Mouse (Mus musculus): ENCODE measurements at regions not wholly inside any gene's neighbourhood (a gene's known extent, or its start where the extent isn't known, plus 50 kb on each side); places are given as distances from the start of the nearest gene placed in this dataset.

- DNase-seq (ENCODE audit: low read depth, low spot score): no peak
Observed at GRCm38 (mm10) chr10:116726031-116726430, 144.7 kb upstream of the Cnot2 start.

DNA sequence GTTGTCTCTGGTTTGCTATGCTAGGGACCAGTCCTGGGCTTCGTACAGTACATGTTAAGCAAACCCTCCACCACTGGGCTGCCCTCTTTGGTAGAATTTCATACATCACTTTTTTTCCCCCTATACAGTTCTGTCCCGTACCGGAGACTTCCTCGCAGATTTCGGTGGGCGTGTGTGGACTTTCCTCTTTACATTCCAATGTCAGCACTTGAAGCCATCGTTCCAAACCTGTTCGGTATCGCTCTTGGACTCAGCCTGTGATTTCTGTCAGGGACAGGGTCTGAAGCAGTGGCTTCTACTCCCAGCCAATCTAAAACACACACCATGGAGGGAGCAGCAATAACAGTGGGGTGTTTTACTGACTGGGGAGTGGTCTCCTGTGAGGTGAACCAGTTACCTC, 140.7 kb upstream of the Cnot2 start:
- no peak for DNase-seq (ENCODE audit: low read depth, low spot score)

- no peak for DNase-seq (ENCODE audit: low read depth, low spot score)
Observed at GRCm38 (mm10) chr10:116719616-116720015, 138.3 kb upstream of the Cnot2 start.

GRCm38 (mm10) chr10:116717961-116718360, 136.7 kb upstream of the Cnot2 start:
- DNase-seq (ENCODE audit: low read depth, low spot score): no peak

DNA sequence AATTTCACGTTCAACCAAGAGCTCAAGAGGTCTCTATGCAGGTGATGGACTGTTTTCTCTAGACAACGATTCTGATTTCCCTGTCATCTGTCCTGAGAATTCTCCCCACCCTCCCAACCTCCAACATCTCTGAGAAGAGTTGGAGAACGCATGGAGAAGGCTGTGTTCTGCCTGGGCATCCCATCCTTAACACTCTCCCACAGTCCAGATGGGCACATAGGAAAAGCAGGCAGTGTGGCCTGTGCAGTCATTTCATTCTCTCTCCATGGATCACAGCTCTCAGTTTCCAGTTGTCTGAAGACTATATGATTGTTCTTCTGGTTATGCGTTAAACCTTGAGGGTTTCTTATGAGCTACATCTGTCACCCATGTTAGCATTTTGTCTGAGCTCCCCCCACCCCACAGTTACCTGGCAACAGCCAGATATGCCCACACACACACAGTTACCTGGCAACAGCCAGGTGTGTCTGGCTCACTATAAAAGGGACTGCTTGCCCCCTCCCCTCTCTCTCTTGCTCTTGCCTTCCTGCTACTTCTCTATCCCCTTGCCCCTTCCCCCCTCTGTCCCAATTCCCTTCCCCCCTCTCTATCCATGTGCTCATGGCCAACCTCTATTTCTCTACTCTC, 135.8 kb upstream of the Cnot2 start:
- DNase-seq (ENCODE audit: low read depth, low spot score): no peak

DNA sequence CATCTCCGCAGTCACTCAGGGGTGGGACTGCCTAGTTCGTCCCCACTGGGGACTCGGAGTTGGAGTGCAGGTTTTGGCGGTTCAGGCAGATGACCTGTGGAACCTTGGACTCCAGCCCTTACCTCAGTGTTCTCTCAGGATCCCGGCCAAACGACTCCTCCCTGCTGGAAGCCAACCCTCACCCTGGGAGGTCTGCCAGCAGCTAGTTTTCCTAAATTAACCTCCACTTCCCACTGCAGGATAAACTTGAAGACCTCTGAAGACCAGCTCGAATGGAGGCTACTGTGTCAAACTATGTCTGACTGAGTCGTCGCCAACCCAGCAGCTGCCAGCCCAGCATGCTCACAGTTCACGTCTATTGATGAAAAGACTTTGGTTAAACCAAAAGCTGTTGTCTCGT, 132.1 kb upstream of the Cnot2 start:
- DNase-seq (ENCODE audit: low read depth, low spot score): peak; percentile 57

DNA sequence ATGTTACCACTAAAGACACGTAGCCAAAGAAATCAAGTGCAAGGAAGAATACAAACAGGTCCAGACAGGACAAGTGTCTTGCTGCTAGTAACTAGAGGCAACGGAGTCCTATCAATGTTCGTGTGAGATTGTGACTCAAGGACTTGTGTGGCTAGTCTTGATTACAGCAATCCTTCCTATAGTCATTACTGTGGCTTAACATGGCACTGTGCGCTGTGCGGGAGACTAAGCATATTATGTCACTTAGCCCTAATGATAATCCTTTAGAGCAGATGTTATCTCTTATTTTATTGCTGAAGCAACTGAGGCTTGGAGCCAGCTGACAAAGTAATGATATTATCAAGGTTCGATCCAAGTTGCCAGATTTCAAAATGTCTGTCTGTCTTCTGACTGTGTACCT, 125.7 kb upstream of the Cnot2 start:
- no peak for DNase-seq (ENCODE audit: low read depth, low spot score)

- no peak for DNase-seq (ENCODE audit: low read depth, low spot score)
Observed at GRCm38 (mm10) chr10:116701281-116701680, 120.0 kb upstream of the Cnot2 start.

- no peak for DNase-seq (ENCODE audit: low read depth, low spot score)
Observed at GRCm38 (mm10) chr10:116699711-116700110, 118.4 kb upstream of the Cnot2 start.

GRCm38 (mm10) chr10:116697628-116698316, 116.5 kb upstream of the Cnot2 start:
- DNase-seq (ENCODE audit: low read depth, low spot score): no peak

DNA sequence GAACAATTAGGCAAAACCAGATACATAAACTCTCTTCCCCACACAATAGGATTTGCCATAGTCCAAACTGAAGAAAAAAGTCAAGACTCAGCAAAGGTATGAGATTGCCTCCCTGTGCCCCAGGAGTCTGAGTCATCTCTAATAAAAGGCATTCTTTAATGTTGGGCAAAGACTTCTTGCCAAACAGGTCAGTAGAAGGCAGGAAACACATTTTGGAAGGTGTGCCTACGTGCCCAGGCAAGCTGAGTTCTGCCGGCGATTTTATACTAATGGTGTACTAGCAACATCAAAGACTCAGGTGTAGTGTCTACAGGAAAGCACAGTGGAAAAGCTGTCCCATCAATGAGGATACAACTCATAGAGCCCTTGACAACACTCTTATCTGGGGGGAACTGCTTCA, 112.5 kb upstream of the Cnot2 start:
- no peak for DNase-seq (ENCODE audit: low read depth, low spot score)

DNA sequence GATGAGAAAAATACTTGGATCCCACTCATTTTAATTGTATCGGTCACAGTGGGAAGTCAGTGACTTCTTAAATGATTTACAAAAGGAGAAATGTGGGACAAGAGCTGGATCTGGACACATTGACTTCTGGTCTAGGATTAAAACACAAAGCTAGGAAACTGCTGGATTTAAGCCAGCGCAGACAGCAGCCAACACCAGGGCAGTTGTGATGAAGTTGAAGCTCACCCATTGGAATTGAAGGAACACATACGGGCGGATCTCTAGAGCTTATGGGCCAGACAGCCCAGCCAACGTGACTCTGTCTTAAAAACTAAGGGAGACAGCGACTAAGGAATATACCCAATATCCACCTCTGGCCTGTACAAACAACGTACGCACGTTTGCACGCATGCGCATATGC, 105.4 kb upstream of the Cnot2 start:
- no peak for DNase-seq (ENCODE audit: low read depth, low spot score)

- DNase-seq (ENCODE audit: low read depth, low spot score): no peak
Observed at GRCm38 (mm10) chr10:116683374-116683773, 102.1 kb upstream of the Cnot2 start.

- peak; percentile 1 for DNase-seq (ENCODE audit: low read depth, low spot score)
Observed at GRCm38 (mm10) chr10:116678950-116679735, 97.8 kb upstream of the Cnot2 start.

DNA sequence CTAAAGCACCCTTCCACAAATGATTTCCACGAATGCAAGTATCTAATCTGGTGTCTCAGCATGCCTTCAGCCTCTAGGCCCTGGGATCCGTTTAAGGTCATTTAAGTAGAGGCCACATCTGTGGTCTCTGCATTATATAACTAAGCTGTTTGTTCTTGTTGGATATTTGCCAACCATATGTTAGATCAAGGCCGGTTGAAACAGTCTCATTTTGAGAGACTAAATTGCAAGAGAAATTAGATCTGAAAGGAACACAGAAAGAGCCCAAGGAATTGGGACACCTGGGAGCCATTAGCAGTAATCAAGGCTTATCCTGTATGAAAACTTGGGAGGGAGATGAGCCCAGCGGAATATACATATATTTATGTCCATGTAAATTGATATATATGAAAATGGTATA, 96.6 kb upstream of the Cnot2 start:
- DNase-seq (ENCODE audit: low read depth, low spot score): no peak

DNA sequence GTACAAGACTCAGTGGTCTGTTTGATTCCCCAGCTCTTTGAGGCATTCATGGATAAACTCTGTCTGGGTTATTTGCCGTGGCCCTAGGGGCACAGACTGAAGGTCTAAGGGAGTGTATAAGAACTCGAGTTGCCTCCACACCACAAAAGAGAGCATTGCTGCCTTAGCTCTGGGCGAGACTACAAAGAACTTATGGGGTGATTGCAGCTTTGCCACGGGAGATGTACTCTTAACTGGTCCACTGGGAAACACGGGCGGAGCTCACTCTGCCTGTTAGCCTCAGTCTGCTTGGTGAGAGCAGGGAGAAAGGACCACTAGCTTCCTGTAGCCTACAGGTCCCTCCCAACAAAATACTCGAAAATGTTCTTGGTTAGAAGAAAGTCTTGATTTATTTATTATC, 93.9 kb upstream of the Cnot2 start:
- no peak for DNase-seq (ENCODE audit: low read depth, low spot score)

DNA sequence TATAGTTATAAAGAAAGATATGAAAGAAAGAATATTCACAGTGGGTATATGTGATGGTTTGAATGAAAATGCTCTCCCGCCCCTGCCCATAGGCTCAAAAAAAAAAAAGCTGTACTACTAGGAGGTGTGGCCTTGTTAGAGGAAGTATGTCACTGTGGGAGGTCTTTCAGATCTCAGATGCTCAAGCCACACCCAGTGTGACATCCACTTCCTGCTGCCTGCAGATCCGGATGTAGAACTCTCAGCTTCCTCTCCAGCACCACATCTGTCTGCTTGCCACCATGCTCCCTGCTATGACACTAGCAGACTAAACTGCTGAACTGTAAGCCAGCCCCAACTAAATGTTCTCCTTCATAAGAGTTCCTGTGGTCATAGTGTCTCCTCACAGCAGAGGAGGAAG, 93.0 kb upstream of the Cnot2 start:
- no peak for DNase-seq (ENCODE audit: low read depth, low spot score)

- no peak for DNase-seq (ENCODE audit: low read depth, low spot score)
Observed at GRCm38 (mm10) chr10:116658162-116658962, 77.1 kb upstream of the Cnot2 start.

GRCm38 (mm10) chr10:116655891-116656290, 74.6 kb upstream of the Cnot2 start:
- DNase-seq (ENCODE audit: low read depth, low spot score): no peak

DNA sequence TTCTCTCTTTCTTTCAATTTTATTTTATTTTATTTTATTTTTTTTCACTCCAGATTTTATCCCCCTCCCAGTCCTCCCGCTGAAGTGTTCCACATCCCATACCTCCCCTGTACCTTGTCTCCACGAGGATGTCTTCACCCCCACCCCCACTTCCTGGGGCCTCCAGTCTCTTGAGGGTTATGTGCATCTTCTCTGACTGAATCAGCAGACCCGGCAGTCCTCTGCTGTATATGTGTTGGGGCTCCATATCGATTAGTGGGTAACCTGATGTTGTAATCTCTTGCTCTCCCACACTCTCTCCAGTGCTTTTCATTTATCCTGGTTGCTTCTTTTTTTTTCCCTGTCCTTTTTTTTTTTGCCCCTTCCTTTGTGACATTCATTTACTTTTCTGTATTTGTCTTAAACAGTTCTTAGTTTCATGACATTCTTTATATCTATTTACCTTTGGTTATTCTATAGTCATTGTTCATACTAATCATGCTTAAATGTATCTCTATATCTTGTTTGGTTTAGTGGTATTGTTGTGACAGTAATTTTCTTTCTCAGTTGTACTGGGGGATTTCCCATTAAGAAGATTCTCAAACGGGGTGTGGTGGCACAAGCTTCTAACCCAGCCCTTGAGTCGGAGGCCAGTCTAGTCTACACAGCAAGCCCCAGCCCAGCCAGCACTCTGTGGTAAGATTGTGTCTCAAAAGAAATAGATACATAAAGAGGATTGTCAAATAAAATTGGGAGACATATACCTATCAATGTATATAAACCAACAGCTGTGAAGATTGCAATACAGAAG, 73.9 kb upstream of the Cnot2 start:
- no peak for DNase-seq (ENCODE audit: low read depth, low spot score)

GRCm38 (mm10) chr10:116654091-116654490, 72.8 kb upstream of the Cnot2 start:
- DNase-seq (ENCODE audit: low read depth, low spot score): no peak

All from skeletal muscle tissue, adult 2 months (tissue).